Mouse (Mus musculus) embryo, embryonic 10 days (tissue): ENCODE measurements around the gene Chmp2a.
A peak's percentile ranks its signal among the peaks of the same experiment; 100 is the strongest.
"Not testable (repeated sequence)": the region's sequence is repeated elsewhere in the genome, so short reads cannot be mapped to it uniquely, and the experiment has no call there.

Experiments
- DNase-seq: peaks from one replicate; pipeline ENCODE4 v3.0.0-alpha.2; 2015; ENCODE audit warnings: low spot score

Gene Chmp2a

GRCm38 (mm10) chr7:13034148-13034977, at the start of gene Chmp2a:
Gene Chmp2a (minus strand): TSS chr7:13034807.
- DNase-seq = peak; percentile 99

GRCm38 (mm10) chr7:13072293-13072692, 37.7 kb upstream of the Chmp2a start:
- no peak for DNase-seq

GRCm38 (mm10) chr7:13063399-13063798, 28.8 kb upstream of the Chmp2a start:
- not testable (repeated sequence) for DNase-seq

GRCm38 (mm10) chr7:13059536-13059935, 24.9 kb upstream of the Chmp2a start:
- DNase-seq = no peak

DNA sequence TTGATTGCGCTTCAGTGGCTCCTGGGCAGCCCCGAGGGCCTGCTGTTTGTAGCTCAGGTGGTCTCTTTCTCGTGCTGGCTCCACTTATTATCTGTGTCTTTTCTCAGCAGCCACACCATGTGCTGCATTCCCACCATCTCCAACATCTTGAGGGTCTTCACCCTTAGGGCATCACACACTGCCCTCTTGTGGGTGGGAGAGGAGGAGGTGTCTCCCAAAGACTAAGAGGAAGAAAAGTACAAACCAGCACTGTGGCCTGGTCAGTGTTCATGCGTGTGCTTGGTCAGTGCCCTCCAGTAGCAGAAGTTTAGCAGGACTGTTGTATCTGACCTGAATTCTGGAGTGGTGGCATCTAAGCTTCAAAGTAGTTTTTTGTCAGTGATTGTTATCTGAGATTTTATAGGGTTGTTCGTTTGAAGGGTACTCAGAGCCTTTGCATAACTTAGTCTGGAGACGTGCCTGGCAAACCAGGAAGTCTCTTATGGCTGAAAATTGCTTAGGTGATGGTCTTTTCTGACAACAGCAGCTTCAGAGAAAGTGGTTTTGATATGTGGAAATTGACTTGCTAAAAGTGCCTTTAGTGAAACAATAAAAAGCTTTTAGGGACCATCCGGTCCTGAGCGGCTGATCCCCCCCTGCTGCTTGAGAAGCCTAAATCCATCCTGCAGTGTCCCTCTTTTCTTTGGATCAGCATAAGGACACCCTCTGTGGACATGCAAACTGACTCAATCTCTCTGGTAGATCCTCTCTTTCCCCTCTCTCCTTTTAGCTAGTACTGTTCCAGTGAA, 22.5 kb upstream of the Chmp2a start:
- DNase-seq = no peak

- peak; percentile 98 for DNase-seq
Measured at GRCm38 (mm10) chr7:13054287-13055010, 19.8 kb upstream of the Chmp2a start, which contains the start of gene Mzf1. Gene Mzf1 (minus strand): TSS chr7:13054764.

DNA sequence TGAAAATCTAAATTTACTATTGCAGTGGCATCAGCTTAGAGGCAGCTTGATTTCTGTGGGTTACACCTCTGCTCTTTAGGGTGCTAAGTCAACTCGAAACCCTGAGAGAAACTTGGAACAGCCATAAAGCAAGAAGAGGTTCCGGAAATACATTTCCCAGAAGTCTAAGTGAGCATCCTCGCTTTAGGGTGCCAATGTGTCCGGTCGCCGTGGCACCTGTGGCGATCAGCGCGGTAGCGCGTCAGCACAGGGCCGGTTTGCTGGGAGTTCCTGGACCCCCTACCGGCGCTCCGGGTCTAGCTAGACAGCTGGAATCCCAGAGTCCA, 19.3 kb upstream of the Chmp2a start:
- DNase-seq = no peak

- DNase-seq = no peak
Measured at GRCm38 (mm10) chr7:13053501-13053900, 18.9 kb upstream of the Chmp2a start.

- no peak for DNase-seq
Measured at GRCm38 (mm10) chr7:13053001-13053400, 18.4 kb upstream of the Chmp2a start.

GRCm38 (mm10) chr7:13046084-13046483, 11.5 kb upstream of the Chmp2a start:
- DNase-seq = peak; percentile 80

DNA sequence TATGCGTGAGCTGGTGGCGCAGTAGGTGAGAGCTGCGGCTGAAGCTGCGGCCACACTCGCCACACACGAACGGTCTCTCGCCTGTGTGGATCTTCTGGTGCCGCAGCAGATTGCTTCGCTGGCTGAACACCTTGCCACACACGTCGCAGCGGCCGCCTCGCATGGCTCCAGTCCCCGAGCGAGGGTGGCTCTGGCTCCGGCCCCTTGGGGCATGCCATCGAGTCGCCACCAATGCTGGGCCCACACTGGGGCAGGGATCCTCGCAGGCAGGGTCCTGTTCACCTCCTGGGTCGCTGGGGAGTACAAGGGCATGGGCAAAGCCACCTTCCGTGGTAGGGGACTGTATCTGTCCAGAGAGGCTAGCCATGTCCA, 9.6 kb upstream of the Chmp2a start:
- no peak for DNase-seq

- DNase-seq = peak; percentile 71
Measured at GRCm38 (mm10) chr7:13043445-13044253, 9.0 kb upstream of the Chmp2a start.

GRCm38 (mm10) chr7:13043120-13043444, 8.5 kb upstream of the Chmp2a start:
- DNase-seq = no peak

DNA sequence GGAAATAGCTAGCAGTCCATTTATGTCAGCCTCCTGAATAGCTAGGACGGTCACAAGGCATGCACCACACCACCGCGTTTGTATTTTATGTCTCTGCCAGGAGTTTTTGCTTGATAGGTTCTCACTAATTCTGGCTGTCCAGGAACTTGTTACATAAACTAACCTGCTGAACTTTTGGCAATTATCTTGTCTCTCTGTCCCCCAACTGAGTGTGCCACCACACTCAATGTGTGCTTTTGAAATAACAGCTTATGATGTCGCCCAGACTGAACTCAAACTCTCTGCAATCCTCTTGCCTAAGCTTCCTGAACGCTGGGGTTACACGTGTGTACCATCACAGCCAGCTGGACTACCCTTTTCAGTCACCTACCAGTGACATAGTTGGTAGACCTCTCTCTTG, 7.9 kb upstream of the Chmp2a start:
- no peak for DNase-seq

DNA sequence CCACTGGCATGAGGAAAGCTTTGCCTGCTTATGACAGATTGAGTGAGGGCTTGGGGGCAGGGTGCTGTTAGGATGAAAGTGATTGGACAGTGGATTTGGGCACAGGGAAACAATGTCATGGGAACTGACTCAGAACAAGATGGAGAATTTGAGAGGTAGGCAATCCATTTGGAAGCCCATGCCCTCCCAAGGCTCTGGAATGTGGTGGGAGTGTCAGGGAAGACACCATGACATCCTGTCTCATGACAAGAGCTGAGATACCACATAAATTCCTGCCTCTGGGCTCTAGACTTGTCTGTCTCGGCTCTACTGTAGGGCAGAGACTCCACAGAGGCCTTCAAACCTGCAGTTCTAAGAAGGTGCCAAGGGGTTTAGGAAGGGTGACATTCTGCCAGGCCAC, 6.6 kb upstream of the Chmp2a start:
- DNase-seq = no peak

- no peak for DNase-seq
Measured at GRCm38 (mm10) chr7:13039181-13039580, 4.6 kb upstream of the Chmp2a start.

DNA sequence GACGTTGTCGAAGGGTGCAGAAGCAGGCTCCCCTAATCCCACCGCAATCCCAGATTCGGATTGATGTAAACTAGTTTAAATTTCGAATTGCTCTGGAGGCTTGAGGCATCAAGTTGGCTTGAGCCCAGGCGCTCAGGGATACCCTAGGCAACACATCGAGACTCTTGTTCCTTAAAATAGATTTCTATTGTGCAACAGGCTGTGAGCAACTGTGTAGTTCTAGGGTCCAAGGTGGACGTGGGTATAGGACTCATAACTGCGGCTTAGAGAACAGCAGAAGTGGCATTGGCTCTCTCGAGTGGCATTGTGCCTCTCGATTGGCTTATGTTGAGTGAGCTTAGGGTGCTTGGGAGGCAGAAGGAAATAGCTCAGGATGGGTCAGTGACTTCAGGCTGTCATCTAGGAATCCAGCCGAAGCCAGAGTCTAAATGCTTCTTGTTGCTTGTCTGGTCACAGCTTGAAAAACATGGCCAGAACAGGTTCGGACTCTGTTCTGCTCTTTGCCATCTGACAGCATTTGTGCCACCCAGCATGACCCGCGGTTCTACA, 4.1 kb upstream of the Chmp2a start:
- peak; percentile 48 for DNase-seq

GRCm38 (mm10) chr7:13037901-13038555, 3.4 kb upstream of the Chmp2a start, which contains the start of gene Ube2m:
Gene Ube2m (minus strand): TSS chr7:13038275.
- DNase-seq = peak; percentile 98

- DNase-seq = peak; percentile 55
Measured at GRCm38 (mm10) chr7:13037366-13037765, 2.8 kb upstream of the Chmp2a start.

- no peak for DNase-seq
Measured at GRCm38 (mm10) chr7:13036806-13037205, 2.2 kb upstream of the Chmp2a start.
